Mouse (Mus musculus) Muller cell, postnatal 12 days (primary cell): ENCODE measurements around the gene Actr2.
A peak's percentile ranks its signal among the peaks of the same experiment; 100 is the strongest.
"Not testable (repeated sequence)": the region's sequence is repeated elsewhere in the genome, so short reads cannot be mapped to it uniquely, and the experiment has no call there.

Source experiments
- DNase-seq: peaks from one replicate; pipeline ENCODE4 v3.0.0-alpha.2; 2015; ENCODE audit errors: inconsistent ontology term

The Actr2 gene

DNA sequence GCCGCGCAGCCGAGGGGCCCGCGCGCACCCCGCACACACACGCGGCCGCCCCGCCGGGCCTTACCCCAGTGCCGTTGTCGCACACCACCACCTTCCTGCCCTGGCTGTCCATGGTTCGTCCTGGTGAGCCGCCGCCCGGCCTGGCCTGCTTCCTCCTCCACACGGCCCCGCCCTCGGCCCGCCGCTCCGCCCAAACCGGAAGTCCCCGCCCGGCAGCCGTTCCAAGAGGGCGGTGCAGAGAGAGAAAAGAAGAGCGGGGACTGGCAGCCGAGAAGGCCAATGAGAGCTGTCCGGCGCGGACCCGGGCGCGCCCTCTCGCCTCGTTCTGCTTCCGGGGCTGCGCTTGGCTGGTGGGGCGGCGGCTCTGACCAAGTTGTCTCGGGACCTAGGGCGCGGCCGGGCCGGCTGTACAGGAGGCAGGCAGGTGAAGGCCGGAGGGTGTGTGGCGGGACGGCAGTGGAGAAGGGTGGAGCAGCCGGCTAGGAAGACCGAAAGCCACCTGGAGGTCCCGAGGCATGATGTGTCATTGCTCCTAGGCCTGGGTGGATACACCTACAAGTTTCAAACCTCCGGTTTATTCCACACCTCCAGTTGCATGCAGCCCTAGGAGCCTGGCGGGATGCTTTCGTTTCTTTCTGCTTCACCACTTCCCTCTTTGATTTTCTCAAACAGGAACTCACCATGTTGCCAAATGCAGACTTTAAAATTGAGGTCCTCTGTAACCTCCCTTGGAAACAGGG, at the start of gene Actr2:
TSS of gene Actr2 (minus strand) at position 173 of the 740 bp plus-strand sequence.
- DNase-seq = peak; percentile 99

DNA sequence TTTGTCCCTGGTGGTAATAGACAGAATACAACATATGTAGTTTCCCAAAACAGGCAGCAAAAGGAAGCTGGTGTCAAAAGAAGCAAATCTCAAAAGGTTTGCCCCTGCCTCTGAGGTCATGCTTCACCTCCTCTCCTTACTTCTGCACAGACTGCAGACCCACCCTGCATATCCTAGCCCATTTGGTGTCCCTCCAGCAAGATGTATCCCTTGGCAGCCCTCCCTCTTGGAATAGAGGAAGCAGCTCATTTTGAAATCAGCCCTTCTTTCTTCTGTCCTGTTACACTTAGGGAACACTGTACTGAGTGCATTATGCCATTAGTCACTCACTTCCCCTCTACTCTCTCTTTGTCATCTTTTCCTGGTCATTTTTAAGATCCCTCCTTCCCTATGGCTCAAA, 46.2 kb upstream of the Actr2 start:
- DNase-seq = no peak

DNA sequence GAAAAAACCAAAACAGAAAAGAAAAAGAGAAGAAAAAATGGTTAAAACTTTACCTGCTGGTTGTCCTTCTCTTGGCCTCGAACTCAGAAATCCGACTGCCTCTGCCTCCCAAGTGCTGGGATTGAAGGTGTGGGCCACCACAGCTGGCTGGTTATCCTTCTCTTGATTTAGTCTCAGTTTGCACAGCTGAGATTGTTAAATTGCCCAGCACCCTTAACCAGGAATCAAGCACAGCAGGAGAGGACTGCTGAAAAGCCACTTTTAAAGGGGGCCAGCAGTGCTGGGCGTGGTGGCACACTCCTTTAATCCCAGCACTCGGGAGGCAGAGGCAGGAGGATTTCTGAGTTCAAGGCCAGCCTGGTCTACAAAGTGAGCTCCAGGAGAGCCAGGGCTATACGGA, 40.8 kb upstream of the Actr2 start:
- DNase-seq = not testable (repeated sequence)

DNA sequence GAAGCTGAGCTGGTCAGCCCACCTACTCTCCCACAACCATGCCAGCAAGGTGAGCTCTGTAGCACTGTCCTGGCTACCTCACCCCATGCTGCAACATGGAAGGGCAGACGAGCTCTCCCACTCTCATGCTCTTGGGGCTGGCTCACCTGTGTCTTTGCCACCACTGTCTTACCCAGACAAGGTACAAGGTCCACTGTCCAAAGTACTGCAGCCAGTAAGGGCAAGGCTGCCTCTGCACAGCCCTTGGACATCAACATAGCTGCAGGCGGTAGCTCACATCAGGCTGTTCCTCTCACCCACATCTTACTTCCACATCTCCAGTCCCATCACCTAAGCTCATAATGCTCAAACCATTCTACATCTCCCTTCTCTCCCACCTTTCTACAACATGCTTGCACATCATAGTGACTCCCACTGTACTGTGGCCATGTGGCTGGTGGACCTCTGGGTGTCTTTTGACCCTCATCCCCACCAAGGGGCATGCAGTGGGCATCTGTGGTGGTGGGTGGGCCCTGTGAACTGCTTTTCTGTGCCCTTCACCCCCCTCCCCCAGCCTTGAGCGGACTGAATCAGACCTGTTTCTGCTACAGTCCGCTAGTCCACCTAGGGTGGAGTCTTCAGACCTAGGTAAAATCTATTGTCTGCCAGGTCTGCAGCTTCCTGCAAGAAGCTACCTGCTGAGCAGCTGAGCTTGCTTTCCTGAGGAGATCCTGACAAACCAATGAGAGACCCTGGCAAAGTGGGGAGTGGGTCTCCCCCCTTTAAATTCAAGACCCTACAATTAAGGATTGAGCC, 39.6 kb upstream of the Actr2 start:
- DNase-seq = no peak

DNA sequence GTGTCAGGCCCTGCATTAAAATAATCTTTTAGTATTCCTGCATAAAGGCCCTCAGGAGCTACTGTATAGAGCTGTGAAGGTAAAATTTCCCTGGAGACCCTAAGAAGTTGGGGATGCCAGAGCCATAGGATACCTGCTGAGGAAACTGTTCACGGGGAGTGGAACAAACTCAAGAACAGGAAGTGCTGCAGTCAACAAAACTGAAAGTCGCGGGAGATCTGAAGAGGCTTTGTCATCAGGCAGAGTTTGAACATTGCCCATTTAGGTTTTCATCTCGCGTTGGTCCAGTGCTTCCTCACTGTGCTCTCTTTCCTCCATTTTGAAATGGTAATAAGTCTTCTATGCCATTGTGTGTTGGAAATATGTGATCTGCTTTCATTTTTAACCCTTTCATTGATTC, 38.6 kb upstream of the Actr2 start:
- no peak for DNase-seq

DNA sequence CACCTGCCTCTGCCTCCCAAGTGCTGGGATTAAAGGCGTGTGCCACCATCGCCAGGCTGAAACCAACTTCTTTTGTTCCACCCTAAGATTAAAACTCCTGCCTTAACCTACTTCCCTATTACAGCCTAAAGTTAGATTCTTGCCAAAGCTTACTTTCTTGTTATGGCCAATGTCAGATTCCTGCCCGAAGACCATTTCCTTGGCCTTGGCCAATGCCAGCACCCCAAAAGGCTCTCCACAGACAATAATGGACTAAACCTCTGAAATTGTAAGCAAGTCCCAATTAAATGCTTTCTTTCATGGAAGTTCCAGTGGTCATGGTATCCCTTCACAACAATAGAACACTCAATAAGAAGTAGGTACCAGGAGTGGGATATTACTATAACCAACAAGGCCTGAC, 37.2 kb upstream of the Actr2 start:
- DNase-seq = no peak

DNA sequence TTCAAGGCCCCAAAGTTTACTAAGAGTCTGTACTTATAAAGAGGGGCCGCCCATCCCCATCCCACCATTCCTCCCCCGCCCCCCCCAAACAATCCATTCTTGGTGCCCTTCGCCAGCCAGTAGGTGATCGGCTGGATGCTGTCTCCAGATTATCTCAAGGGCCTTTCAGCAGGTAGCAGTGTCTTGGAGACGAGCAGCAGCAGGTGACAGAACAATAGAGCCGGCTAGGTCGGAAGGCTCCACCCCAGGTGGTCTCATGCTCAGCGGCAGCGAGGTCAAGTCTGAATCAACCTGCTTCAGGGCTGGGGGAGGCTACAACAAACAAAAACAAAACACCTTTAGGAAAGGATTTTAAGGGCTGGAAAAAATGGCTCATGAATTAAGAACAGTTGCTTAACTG, 32.7 kb upstream of the Actr2 start:
- no peak for DNase-seq

DNA sequence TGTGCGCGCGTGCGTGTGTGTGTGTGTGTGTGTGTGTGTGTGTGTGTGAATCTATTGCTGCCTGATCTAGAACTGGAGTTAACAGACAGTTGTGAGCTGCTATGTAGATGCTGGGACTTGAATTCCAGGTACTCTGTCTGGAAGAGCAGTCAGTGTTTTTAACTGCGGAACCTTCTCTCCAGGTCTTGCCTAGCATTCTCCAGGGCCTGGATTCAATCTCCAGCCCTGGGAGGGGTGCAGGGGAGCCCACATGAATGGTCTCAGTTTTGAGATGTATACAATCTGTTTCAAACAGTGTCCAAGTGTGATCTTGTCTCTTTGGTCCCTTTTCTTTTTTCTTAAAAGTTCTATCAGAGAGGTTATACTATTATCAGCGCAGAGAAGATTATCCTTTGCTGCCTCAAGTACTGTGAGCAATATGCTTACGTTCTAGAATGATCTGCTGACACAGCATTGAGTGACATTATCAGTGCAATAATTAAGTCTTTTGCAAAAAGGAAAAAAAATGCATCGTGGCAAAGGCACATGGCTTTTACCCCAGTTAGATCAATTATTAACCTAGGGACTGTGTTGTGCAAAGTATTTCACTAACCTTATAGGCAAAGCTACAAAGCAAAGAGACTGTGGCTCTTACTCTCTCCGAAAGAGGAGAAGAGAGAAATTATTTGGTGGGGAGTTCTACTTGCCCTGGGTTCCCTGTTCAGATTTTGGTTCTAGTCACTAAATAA, 32.0 kb upstream of the Actr2 start:
- no peak for DNase-seq

DNA sequence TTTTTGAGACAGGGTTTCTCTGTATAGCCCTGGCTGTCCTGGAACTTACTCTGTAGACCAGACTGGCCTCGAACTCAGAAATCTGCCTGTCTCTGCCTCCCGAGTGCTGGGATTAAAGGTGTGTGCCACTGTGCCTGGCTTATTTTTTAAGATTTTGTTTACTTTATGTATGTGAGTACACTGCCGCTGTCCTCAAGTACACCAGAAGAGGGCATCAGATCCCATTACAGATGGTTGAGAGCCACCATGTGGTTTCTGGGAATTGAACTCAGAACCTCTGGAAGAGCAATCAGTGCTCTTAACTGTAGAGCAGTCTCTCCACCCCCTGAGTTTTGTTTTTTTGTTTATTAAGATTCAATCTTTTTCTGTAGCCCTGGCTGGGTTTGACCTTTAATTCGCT, 31.0 kb upstream of the Actr2 start:
- not testable (repeated sequence) for DNase-seq

DNA sequence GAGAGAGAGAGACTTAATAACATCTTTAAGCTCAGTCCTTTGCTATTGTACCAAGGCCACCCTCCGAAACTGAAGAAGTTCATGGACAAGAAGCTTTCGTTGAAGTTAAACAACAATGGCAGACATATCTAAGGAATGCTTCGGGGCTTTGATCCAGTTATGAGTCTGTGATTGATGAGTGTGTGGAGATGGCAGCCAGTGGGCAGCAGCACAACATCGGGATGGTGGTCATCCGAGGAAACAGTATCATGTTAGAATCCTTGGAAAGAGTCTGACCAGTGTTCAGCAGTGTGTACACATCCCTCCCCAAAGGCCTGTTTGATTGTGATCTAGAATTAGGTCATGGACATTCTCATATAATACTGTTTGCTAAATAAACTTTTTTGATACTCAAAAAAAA, 29.8 kb upstream of the Actr2 start:
- DNase-seq = no peak

DNA sequence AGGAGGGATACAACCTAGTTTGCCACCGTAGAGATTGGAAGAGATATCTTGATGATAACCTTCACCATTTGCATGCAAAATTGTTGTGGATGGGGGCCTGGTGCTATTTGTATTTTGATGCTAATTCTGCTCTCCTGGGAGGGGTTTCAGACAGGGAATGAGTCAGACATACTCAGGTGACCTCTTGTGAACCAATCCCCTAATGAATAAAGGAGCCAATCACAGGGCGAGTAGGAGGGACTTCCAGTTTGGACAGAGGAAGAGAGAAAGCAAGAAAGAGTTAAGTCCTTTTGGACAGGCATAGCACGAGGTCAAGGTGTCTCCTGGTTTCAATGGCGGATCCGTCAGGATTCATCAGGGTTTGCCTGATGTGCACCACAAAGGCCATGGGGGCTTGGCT, 27.6 kb upstream of the Actr2 start:
- no peak for DNase-seq

DNA sequence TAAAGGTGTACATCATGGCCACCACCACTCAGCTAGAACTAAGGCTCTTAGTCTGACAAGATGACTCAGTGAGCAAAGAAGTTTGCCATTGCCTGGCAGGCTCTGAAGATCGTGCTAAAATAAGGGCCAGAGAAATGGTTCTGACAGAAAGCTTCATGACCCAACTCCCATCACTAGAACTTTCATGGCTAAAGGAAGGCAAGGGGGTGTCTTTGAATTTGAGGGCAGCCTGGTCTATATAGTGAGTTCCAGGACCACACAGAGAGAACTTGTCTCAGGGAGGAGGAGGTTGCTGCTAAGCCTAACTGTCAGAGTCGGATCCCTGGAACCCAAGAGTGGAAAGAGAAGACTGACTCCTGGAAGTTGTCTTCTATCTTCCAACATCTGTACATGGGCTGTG, 27.0 kb upstream of the Actr2 start:
- no peak for DNase-seq

DNA sequence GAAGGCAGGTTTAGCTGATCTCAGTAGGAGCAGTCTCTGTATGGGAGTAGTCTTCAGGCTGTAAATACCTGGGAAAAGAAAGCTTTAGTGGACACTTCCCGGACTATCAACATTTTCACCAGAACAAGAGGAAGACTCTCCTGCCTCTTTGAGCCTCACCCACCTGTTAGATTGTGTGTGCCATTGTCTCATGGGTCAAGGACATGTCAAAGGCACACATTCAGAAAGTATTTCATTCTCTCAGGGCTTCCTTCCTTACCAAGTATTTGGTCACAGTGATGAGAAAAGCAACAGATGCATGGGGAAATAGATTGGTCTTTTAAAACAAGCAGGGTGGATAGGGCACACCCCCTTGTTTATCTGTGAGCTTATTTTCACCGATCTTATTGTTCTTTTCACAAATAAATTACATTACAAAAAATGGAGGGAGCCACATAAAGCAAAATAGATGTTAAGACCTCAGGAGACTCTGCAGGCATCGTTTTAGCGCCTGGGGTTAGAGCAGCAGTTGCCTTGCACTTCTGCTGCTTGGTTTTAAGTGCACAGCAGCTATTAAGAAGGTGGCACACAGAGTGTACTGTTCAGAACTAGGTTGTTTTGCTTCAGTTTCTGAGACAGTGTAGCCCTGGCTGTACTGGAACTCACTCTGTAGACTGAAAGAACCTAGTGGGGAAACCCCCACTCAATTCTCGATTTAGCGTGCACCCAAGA, 25.9 kb upstream of the Actr2 start:
- no peak for DNase-seq

DNA sequence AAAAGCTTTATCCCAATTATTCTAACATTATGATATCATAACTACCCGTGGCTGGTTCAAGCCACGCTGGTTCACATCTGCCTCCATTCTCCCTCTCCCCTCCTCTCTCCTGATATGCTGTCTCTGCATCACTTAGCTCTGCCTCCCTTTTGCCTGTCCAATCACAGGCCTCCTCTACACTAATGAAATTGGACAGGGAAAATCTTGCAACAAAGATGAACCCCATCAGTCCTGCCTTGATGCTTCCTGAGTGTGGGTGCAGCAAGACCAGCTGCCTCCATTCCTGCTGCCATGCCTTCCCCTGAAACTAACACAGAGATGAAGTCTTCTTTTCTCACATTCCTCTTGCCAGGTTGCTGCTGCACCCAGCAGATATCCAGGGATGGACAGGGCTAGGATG, 25.2 kb upstream of the Actr2 start:
- DNase-seq = no peak

DNA sequence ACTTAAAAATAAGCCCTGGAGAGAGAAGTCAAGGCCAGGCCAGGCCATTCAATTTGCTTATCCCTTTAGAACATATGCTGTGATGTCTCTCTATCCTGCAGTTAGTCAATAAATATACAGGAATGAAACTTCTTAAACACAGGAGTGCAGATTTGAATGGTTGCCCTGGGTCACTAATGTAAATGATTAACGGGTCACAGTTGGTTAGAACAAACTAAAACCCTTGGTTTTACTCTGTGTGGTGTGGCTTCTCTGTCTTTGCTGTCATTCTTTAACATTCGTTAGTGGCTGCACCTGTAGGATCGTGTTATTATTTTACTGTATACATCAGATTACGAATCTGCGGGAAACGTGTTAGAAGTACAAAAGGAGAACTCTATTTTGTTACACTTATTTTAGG, 23.6 kb upstream of the Actr2 start:
- no peak for DNase-seq

DNA sequence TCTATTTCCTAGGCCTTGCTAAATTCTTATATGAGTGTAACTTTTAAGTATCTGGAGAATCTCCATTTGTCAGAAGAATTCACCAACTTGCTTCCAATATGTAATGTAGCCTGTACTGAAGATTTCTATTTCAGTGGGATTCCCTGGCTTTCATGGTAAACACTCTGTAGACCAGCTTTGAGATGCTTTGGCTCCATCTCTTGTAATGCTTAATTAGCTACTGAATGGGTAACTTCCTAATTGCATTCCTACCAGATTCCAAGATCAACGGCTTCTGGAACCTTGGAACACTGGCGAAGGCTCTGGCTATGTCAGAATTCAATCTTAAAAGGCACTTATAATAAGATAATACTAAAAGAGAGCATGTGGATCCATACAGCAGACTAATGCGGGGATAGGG, 22.2 kb upstream of the Actr2 start:
- DNase-seq = not testable (repeated sequence)

DNA sequence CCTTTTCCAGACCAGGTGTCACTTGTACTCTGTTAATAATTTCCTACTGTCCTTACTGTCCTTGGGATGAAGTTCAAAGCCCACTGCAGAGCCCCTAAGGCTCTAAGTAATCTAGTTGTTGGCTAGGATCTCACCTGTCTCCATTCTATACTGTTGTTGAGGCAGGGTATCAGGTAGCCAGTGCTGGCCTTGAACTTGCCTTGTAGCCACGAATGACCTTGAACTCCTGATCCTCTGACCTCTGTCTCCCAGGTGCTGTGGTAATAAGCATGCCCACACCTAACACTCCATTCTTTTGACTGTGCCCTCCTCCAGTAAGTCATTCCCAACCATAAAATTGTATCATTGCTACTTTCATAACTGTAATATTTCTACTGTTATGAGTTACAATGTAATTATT, 21.0 kb upstream of the Actr2 start:
- no peak for DNase-seq

DNA sequence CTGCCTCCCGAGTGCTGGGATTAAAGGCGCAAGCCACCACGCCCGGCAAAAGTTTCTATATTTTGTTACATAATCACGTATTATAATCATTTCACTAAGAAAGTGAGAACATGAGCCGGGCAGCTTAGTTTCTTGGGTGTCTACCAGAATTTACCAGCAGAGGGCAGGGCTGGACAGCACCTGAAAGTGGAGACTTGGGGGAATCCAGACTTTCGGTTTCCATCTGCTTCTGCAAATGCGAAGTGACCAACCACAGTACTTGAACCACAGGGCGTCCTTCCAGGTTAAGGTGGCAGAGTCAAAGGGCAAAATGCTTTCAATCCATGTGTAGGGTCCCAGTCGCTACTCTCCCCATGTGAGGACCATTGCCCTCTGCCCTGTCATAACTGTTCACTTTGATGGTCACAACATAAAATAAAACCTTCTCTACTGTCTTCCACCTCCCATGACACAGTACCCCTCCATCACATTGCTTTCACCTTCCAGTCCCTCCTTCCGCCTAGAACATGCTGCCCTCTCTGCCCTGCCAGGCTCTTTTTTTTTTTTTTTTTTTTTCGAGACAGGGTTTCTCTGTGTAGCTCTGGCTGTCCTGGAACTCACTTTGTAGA, 20.3 kb upstream of the Actr2 start:
- DNase-seq = peak; percentile 72

DNA sequence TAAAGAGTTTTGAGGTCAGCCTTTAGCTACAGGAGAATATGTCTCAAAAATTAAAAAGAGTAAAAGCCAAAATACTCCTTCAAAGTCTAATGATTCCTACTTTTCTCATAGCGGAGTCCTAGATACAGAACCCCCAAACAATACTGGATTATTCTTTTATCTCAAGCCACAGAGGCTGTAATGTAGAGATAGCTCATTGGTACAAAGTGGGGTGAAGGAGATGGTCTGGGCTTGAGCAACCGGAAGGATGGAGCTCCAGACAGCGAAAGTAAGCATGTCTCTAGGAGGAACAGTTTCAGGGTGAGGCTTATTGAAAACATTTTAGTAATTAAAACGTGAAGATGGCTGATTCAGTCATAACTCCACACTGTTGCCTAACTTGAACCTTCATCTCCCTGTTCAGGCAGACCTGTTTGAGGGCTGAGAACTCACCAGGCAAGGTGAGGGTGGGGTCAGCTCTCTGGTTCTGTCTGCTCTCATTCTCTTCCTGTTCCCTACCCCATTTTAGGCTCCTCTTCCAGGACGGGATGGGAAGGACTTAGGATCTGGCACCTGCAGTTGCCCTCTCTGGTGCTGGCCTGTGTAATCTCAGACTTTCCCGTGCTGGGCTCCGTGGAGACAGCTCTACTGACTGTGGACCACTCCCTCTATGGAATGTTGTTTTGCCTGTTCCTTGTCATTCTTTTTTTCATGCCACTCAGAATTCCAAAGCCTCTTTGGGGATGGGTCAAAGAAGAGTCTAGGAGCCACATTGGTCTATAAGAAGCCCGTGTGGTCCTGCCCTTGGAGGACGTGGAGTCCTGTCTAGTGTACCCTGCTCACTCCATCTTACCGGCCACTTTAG, 14.2 kb upstream of the Actr2 start:
- no peak for DNase-seq

DNA sequence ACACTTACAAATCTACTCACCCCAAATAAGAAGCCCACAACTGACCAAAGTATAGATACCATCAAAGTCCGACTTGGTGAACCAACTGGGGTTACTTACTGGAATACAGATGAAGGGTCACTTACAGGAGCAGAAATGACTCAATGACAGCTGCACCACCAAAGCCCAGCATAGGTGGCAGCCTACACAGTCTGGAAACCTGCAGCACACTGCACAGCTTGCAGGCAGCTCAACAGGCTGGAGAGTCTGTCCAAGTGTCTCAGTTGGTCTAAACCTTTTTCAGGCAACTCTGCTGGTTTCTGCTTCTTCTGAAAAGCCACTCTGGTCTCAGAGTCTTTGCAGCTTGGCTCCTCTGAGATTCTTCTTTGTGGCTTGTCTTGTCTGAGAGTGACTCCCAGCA, 12.7 kb upstream of the Actr2 start:
- DNase-seq = no peak

DNA sequence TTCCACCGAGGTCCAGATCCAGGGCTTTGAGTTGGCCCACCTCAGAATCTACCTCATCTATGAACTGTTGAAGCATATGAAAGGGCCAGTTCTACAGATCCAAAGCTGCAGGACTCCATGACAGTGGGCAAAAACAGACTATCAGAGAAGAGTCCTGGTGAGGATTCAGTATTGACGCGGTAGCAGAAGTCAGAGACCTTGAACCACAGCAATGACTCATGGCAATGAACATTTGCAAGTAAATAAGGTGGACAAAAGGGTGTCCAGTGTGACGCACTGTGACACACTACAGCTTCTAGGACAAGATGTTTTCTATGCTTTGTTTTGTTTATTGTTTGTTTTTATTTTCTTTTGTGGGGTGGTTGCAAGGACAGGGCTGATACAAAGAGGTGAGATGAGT, 4.0 kb upstream of the Actr2 start:
- DNase-seq = no peak
